Mouse (Mus musculus) c-Kit-positive CD71-positive TER-119-positive erythroid progenitor cells, embryonic 14.5 days (primary cell): ENCODE data around the gene Aldh1a1.
"Not testable (repeated sequence)": the region's sequence is repeated elsewhere in the genome, so short reads cannot be mapped to it uniquely, and the experiment has no call there.

Experiments
- DNase-seq: peaks from one replicate; pipeline ENCODE4 v3.0.0-alpha.2; 2013; ENCODE audit warnings: low spot score

The Aldh1a1 gene

GRCm38 (mm10) chr19:20555365-20555764, 62.9 kb downstream of the Aldh1a1 start:
- DNase-seq = no peak

GRCm38 (mm10) chr19:20557211-20557610, 64.7 kb downstream of the Aldh1a1 start:
- DNase-seq = no peak

- no peak for DNase-seq
These were observed 65.6 kb downstream of the Aldh1a1 start for GRCm38 (mm10) chr19:20558069-20558468.

DNA sequence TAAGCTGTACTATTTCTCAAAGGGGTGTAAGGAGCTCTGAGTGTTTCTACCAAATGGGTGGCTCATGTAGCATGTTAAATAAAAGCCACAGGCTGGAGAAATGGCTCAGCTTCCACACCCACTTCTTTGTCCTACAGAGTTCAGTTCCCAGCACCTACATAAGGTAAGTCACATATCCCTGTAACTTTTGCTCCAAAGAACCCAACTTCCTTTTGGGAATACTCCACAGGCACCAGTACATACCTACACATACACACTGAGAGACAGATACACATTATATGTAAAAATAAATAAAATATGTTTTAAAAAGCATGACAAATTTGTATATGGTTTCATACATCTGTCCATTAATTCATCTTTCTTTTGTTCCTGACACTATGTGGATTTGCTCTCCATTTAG, 66.0 kb downstream of the Aldh1a1 start:
- peak; percentile 8 for DNase-seq

DNA sequence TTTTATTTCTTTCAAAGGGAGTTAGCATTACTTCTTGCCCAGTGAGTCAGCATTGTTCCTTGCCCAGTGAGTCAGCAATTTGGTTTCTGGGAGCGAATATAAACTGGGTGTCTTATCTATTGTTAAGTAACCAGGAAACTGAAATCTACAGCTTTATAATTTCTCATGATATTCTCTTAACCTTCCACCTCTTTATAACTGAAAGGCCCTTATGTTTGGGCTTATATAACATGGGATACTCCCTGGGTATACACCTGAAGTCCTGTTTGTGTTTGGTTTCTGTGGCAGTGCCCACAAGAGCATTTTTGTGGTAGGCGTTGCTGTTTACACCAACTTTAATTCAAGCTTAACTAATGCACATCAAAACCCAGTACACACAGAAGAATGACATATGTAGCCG, 66.4 kb downstream of the Aldh1a1 start:
- peak; percentile 48 for DNase-seq

DNA sequence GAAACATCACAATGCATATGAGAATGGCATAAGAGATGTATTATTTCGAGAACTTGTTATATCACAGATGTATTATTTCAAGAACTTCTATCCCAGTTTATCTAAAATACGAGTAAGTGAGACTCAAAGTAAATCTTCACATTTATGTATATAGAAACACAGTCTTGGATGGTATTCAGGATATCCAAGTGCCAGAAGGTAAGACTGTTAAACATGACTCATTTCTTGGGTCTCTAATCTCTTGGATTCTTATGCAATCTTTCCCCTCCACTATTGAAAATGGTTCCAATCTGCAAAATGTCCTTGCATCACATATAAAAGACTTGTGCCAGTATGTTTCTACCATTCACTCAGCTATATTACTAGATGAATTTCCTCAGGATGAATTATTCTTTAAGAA, 67.4 kb downstream of the Aldh1a1 start:
- no peak for DNase-seq

GRCm38 (mm10) chr19:20562396-20562795, 69.9 kb downstream of the Aldh1a1 start:
- DNase-seq = no peak

DNA sequence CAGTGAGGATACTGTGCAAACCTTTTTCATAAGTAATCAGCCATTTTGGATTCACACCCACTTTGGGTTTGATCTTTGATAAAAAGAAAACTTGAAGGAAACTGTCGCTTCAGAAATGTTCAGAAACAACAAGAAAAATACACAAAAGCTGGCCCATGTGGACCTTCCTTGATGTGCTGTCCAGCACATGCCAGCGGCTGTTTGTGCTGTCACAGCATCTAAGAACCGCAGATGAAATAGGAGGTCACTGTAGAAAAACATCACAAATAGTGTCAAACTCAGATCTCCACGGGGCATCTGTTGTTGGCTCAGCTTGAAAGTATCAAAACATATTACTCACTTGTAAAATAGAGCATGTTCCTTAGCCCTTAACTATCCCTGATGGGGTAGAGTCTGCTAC, 73.8 kb downstream of the Aldh1a1 start:
- no peak for DNase-seq

GRCm38 (mm10) chr19:20567039-20567438, 74.5 kb downstream of the Aldh1a1 start:
- no peak for DNase-seq

DNA sequence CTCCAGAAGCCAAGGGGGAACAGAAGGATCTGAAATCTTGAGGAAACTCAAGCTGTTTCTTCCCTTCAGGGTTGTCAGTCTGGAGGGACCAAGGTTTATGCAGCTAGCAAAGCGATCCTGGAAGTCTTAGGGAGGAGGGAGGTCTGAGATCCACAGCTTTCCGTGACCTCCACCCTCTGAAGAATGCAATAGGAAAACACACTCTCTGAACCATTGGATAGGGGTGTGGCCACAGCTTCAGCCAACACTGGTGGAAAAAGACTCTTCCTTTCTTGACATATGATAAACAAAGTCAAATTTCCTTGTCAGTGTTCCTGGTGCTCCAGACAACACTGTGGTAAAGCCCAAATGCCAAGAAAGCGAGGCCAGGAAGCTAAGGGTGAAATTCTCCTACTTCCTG, 84.5 kb downstream of the Aldh1a1 start:
- DNase-seq = no peak

GRCm38 (mm10) chr19:20577429-20577828, 84.9 kb downstream of the Aldh1a1 start:
- DNase-seq = no peak

DNA sequence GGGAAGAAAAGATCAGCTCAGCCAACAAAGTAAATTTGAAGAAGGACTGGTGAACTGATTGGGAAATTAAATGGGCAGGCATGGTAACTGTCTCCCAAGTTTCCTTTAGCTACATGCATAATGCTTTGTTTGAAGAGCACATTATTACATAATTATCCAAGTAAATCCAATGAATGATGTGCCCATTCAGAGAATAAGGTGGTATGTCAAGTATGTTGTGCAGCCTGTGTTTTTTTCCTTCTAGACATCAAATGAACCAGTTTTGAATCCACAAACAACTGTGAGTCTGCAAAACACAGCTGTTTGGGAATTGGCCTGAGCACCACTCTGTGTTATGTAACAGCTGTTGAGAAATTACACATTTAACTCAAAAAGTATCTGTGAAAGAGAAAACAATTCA, 107.4 kb downstream of the Aldh1a1 start:
- no peak for DNase-seq

DNA sequence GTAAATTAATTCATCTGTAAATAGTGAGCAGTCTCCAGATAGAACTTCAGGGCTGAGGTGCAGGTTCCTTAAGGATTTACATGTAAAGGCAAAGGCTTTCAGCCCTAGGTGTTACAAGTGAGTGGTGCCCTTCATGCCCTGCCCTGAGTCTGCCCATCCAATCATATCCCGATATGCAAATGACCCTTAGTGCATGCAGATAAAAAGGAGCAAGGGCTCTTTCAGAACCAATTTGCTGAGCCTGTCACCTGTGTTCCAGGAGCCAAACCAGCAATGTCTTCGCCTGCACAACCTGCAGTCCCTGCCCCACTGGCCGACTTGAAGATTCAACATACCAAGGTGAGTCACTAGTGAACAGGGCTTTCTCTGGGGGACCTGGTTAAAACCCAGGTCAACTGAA, 109.2 kb downstream of the Aldh1a1 start:
- peak; percentile 16 for DNase-seq

DNA sequence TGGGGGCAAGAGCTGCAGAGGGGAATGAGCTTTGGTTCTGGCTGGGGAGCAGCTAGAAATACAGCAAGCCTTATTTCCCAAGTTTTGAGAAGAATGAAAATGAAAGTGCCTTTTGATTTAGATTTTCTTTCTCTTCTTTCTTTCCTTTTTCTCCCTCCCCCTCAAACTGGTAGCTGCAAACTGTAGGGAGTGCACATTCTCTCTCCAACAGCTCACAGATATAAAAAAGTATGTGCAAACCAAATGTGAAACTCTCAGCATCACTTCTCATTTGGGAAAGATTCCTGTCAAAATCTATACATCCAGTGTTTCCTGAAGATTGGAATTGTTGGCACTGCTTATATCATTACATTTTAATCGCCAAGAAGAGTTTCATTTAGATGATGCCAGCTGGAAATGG, 110.7 kb downstream of the Aldh1a1 start:
- no peak for DNase-seq

DNA sequence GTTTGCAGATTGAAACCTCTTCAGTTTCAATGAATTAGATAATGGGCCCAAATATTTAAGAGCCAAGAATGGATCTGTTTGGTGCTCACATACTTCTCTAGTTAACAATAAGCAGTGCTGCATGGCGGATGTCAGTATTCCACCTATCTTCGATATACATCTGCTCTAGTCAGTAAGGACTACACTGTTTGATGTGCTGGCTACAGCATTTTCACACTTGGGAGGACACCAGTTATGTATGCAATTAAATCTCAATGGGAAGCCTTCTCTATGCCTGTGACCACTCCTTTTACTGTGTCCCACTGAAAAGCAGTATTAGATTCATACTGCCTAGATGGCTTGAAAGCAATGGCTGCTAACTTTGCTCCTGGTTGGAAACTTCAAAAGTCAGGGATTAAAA, 111.4 kb downstream of the Aldh1a1 start:
- DNase-seq = no peak

DNA sequence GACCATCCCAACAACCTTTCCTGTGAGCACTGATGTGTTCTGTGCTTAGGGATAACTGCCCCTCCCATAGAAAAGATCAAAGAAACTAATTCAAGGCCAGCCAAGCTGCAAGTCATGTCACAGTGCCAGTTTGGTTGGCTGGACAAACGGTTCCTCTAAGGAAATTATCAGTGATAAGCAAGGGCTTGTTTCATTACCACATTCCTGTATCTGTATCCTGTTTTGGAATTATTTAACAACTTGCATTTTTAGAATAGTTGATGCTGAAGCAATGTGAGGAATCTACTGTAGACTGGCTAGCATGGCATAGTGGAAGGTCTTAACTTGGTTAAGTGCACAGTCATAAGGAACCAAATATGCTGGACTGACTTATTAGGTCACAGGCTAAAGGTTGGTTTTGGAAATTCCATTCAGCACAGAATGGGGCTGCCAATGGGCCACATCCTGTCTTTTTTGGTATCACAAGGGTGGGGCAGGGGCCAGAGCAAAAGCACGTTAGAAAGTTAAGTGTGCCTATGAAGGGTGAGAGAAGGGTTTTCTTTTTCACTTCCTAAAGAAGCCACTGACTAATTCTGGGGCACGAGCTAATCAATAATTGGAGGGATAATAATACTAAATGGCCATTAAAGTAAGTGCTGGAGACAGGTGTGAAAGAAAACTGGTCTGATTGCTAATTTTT, 121.9 kb downstream of the Aldh1a1 start:
- no peak for DNase-seq

DNA sequence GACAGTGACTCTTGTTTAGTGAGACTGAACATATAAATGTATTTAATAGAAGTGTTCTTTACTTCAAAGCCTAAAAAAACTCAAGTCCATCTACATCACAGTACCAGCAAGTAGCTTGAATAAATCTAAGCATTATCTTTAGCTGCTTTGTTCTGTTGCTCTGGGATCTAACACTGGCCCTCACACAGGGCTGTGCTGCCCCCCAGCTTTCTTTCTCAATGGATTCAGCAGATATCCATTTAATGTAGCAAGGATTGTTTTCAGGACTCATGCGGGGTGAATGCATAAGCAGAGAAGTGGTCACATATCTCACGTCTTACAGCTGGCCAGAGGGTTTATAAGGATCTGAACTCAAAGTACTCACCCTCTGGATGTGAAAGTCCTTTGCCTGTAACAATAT, 129.9 kb downstream of the Aldh1a1 start:
- no peak for DNase-seq

DNA sequence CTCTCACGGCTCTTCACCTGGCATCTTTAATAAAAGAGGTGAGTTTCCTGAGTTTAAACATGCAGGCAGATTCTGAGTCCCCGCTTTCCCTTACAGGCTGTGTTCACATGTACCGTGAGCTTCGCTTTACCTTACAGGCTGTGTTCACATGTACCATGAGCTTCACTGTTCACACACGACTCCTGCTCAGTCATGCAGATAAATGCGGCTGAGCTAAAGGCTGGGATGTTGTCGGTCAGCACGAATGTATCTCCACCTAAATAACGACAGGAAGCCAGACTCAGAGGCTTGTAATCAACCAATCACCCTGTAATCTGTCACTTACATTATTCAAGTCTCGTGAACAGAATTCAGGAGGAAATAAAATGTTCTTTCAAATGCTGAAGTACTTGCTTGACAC, 130.9 kb downstream of the Aldh1a1 start:
- DNase-seq = no peak

DNA sequence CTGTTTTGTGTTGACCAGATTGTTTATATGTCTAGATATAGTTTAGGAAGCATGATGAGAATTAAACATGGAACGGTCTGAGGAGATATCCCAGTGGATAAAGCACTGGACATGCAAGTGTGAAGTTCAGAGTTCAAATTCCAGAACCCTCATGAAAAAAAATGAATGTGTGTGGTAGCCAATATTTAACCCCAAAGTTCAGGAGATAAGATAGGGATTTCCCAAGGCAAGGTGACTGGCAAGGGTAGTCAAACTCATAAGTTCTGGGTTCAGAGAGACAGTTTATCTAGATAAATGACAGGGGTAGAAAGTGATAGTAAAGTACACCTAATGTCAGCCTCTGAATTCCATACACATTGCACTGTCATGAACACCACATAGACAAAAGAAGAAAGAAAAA, 138.5 kb downstream of the Aldh1a1 start:
- DNase-seq = no peak

- no peak for DNase-seq
These were observed 141.6 kb downstream of the Aldh1a1 start for GRCm38 (mm10) chr19:20633876-20634691.

DNA sequence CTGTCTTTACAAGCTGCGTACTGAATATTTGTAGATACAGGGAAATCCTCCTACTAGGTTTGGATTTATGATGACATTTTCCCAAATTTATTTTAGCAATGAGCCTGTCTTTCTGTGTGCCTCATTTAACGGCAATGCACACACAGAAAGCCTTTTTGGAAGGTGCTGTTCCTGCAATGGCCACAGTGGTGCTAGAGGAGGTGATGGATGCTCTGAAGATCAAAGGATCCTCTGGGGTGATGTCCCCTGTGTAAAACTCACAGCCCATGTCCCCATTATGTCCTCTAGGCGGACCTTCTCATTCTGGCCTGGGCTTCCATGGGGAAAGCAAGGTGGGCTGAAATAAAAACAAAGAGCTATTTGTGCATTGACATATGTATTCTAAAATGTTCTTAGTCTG, 151.8 kb downstream of the Aldh1a1 start:
- DNase-seq = no peak

GRCm38 (mm10) chr19:20647496-20647895, 155.0 kb downstream of the Aldh1a1 start:
- not testable (repeated sequence) for DNase-seq

- no peak for DNase-seq
These were observed 157.5 kb downstream of the Aldh1a1 start for GRCm38 (mm10) chr19:20650008-20650407.
